Mouse (Mus musculus) effector memory CD4-positive, alpha-beta T cell, adult 5 months (primary cell): ENCODE data around the gene Krtcap3. TPM values are rescaled to one million over a fixed set of nuclear protein-coding genes. Genes with fewer than 3 reads are reported as not detected.

Experiments
- polyA plus RNA-seq: library from polyadenylated mRNA; unstranded; fragments of 100-300 nt; shearing (Covaris generic); gene quantifications from one replicate; pipeline ENCODE4 v1.2.1, GENCODE M21; 2017

Krtcap3 gene
- 42.2 TPM for polyA plus RNA-seq

GRCm38 (mm10) chr5:31251541-31252101 lies at the start of gene Krtcap3:
Gene Krtcap3, plus strand, starts transcription at chr5:31251691.

GRCm38 (mm10) chr5:31201742-31202590 lies 49.5 kb upstream of the Krtcap3 start, which contains the start of gene Zfp513:
Gene Zfp513, minus strand, starts transcription at chr5:31202303.

GRCm38 (mm10) chr5:31220448-31221303 lies 30.8 kb upstream of the Krtcap3 start, which contains the start of gene Ppm1g:
Gene Ppm1g, minus strand, starts transcription at chr5:31220687.

GRCm38 (mm10) chr5:31240637-31241521 lies 10.6 kb upstream of the Krtcap3 start, which contains the start of the genes Nrbp1 and Gm9970:
Gene Nrbp1, plus strand, starts transcription at chr5:31240864.
Gene Gm9970, minus strand, starts transcription at chr5:31241232.

GRCm38 (mm10) chr5:31290521-31291360 lies 39.2 kb downstream of the Krtcap3 start, which contains the start of gene Ift172:
Gene Ift172, minus strand, starts transcription at chr5:31291116.

GRCm38 (mm10) chr5:31295606-31296141 lies 44.2 kb downstream of the Krtcap3 start, which contains the start of gene Fndc4:
Gene Fndc4, minus strand, starts transcription at chr5:31296080.

GRCm38 (mm10) chr5:31297047-31297757 lies 45.7 kb downstream of the Krtcap3 start, which contains the start of gene Gckr:
Gene Gckr, plus strand, starts transcription at chr5:31297443.

Other genes starting within 250 kb of the Krtcap3 start
- gene Atraid, start 203.4 kb upstream of the Krtcap3 start, polyA plus RNA-seq, result 62.9 TPM
- 5.3 TPM for gene Slc5a6, start 202.8 kb upstream of the Krtcap3 start, polyA plus RNA-seq
- 16.7 TPM for gene Cad, start 196.9 kb upstream of the Krtcap3 start, polyA plus RNA-seq
- gene Dnajc5g, start 145.4 kb upstream of the Krtcap3 start, polyA plus RNA-seq, result not detected
- gene Slc30a3, start 143.5 kb upstream of the Krtcap3 start, polyA plus RNA-seq, result 1.3 TPM
- gene Trim54, start 135.0 kb upstream of the Krtcap3 start, polyA plus RNA-seq, result not detected
- not detected for gene Ucn, start 112.9 kb upstream of the Krtcap3 start, polyA plus RNA-seq
- gene Mpv17, start 97.4 kb upstream of the Krtcap3 start, polyA plus RNA-seq, result 16.9 TPM
- not detected for gene Gm29609, start 71.8 kb upstream of the Krtcap3 start, polyA plus RNA-seq
- gene Gtf3c2, start 71.5 kb upstream of the Krtcap3 start, polyA plus RNA-seq, result 96.4 TPM
- 83.0 TPM for gene Snx17, start 58.5 kb upstream of the Krtcap3 start, polyA plus RNA-seq
- gene Eif2b4, start 58.3 kb upstream of the Krtcap3 start, polyA plus RNA-seq, result 46.4 TPM
- gene Zfp513, start 49.4 kb upstream of the Krtcap3 start, polyA plus RNA-seq, result 24.6 TPM
- 166 TPM for gene Ppm1g, start 31.0 kb upstream of the Krtcap3 start, polyA plus RNA-seq
- 283 TPM for gene Nrbp1, start 10.8 kb upstream of the Krtcap3 start, polyA plus RNA-seq
- gene Gm9970, start 10.5 kb upstream of the Krtcap3 start, polyA plus RNA-seq, result not detected
- 8.5 TPM for gene Ift172, start 39.4 kb downstream of the Krtcap3 start, polyA plus RNA-seq
- 4.6 TPM for gene Fndc4, start 44.4 kb downstream of the Krtcap3 start, polyA plus RNA-seq
- gene Gckr, start 45.8 kb downstream of the Krtcap3 start, polyA plus RNA-seq, result not detected
- 32.7 TPM for gene Zfp512, start 200.7 kb downstream of the Krtcap3 start, polyA plus RNA-seq
- gene 4930548H24Rik, start 234.0 kb downstream of the Krtcap3 start, polyA plus RNA-seq, result not detected
- gene Gpn1, start 243.1 kb downstream of the Krtcap3 start, polyA plus RNA-seq, result 30.7 TPM